In the genomic region with DNA sequence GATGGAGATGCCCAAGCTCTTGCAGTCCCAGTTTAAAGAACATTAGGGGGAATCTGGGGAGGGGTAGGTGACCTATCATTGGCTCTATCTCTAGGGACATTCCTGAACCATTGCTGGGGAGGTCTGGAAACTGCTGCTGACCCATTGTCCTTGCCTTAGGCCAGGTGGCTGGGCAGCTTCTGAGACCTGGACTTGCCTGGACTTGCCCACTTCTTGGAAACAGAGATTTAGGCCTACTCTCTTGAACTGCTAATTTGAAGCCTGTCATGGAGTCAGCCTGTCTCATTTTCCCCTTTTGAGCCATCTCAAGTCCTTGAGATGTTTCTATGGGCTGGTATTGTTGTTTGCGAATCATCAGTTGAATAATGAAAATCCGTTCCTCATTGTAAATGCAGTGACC, we compare ENCODE assay signal across 16 mouse cellular contexts.
"Had no signal": no experiment of that assay in that cellular context is flagged by ENCODE, and none has a peak within 500 bp of the region (broad histone marks: within the 10 kb centered on the region; RNA-seq: fewer than 3 reads in every experiment).

No protein-coding gene starts in this region.

- H3K4me2 ChIP-seq: neural tube, embryonic 13.5 days; neural tube, embryonic 15.5 days; stomach, embryonic 15.5 days had no signal

- DNase-seq: retina, postnatal 1 day; right cerebral cortex, adult 18-20 months; right cerebral cortex, postnatal 14 days; right cerebral cortex, postnatal 25 days; right cerebral cortex, postnatal 4 days; spleen, adult 18-20 months; thymus, adult 18-20 months; thymus, adult 2 months; thymus, postnatal 14 days; thymus, postnatal 25 days; thymus, postnatal 36 days; thymus, postnatal 4 days had no signal

- H3K4me1 ChIP-seq: neural tube, embryonic 15.5 days; stomach, embryonic 15.5 days had no signal

- H3K27ac ChIP-seq: neural tube, embryonic 13.5 days; neural tube, embryonic 15.5 days; stomach, embryonic 15.5 days; stomach, postnatal 0 days had no signal

- H3K36me3 ChIP-seq: stomach, embryonic 15.5 days had no signal

- H3K9ac ChIP-seq: neural tube, embryonic 13.5 days; neural tube, embryonic 15.5 days; stomach, embryonic 15.5 days had no signal

- H3K27me3 ChIP-seq: neural tube, embryonic 13.5 days; neural tube, embryonic 15.5 days; stomach, embryonic 15.5 days had no signal

- H3K9me3 ChIP-seq: neural tube, embryonic 13.5 days; neural tube, embryonic 15.5 days; stomach, embryonic 15.5 days had no signal

- H3K4me3 ChIP-seq: neural tube, embryonic 13.5 days; neural tube, embryonic 15.5 days; stomach, embryonic 15.5 days had no signal
